In the genomic region with DNA sequence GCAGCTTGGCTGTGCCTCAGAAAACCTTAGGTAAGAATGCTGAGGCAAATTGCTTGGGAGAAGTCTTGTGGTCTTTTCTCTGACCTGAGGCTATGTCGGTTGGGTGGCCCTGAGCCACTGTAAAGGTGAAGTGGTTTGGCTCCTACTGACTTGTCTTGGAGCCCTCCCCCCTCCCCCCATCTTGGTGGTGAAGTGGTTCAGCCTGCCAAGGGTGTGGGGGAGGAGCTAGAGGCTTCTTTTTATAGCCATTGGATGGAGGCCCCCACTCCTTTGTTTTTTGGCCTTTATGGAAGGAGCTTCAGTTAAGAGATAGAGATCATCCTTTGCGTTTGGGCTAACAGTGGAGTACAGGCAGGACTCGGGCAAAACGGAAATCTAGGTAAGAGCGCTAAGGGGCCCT, we compare ENCODE assay signal across 8 mouse cellular contexts. TPM values are rescaled to one million over a fixed set of nuclear protein-coding genes. Genes with fewer than 3 reads are reported as not detected.
DNase-seq lines count a peak whose midpoint lies in the region; ATAC-seq lines count a peak whose summit lies in the region.

A gene (plus strand): TSS at position 280 of the 400 bp plus-strand sequence.

- H3K9me3 ChIP-seq in kidney, embryonic 14.5 days (ENCODE audit: control insufficient read depth, low read length) = no peaks in the 10 kb centered on the region
- no peaks in the 10 kb centered on the region for H3K9me3 ChIP-seq in forebrain, embryonic 16.5 days (ENCODE audit: control insufficient read depth, low read length)
- H3K9me3 ChIP-seq in stomach, embryonic 15.5 days = no peaks in the 10 kb centered on the region

- no peak for ATAC-seq in kidney, embryonic 14.5 days (ENCODE audit: low FRiP score, low TSS enrichment)
- no peak for ATAC-seq in forebrain, embryonic 16.5 days
- ATAC-seq in stomach, embryonic 15.5 days (ENCODE audit: insufficient read depth, low FRiP score, low read depth) = no peak

- peak within 1 kb of the TSS; percentile 51 for H3K4me2 ChIP-seq in kidney, embryonic 14.5 days (replicated peaks; ENCODE audit: low read depth, low read length)
- peak within 1 kb of the TSS; percentile 75 for H3K4me2 ChIP-seq in forebrain, embryonic 16.5 days (ENCODE audit: low read length)
- peak within 1 kb of the TSS; percentile 58 for H3K4me2 ChIP-seq in stomach, embryonic 15.5 days

- DNase-seq in kidney, postnatal 10 days = no peak
- DNase-seq in WW6 (ENCODE audit: low read depth, low spot score) = peak; percentile 74
- DNase-seq in liver = peak; percentile 68
- no peak for DNase-seq in spleen, postnatal 4 days (ENCODE audit: low spot score in 2 of 2)
- no peak for DNase-seq in cerebellum, adult 18-20 months

- 55% methylated on average over 5 of the region's 5 CpGs for WGBS in kidney, embryonic 14.5 days
- 54% methylated on average over 5 of the region's 5 CpGs for WGBS in forebrain, embryonic 16.5 days
- 48% methylated on average over 5 of the region's 5 CpGs for WGBS in stomach, embryonic 15.5 days

- 0 out of 2 replicates have a peak, but pooled peaks cover 6% of the 10 kb centered on the region for H3K4me1 ChIP-seq in kidney, embryonic 14.5 days (ENCODE audit: control insufficient read depth, insufficient read depth, low read length)
- peaks cover 20% of the 10 kb centered on the region for H3K4me1 ChIP-seq in forebrain, embryonic 16.5 days (replicated peaks; ENCODE audit: control insufficient read depth, insufficient read depth, low read length)
- peaks cover 10% of the 10 kb centered on the region; the same call in 1 of the 2 replicates for H3K4me1 ChIP-seq in stomach, embryonic 15.5 days

- H3K36me3 ChIP-seq in kidney, embryonic 14.5 days (ENCODE audit: control insufficient read depth, insufficient read depth, low read length) = no peaks in the 10 kb centered on the region
- no peaks in the 10 kb centered on the region for H3K36me3 ChIP-seq in forebrain, embryonic 16.5 days (ENCODE audit: control insufficient read depth, insufficient read depth)
- H3K36me3 ChIP-seq in stomach, embryonic 15.5 days = no peaks in the 10 kb centered on the region

- peak within 1 kb of the TSS; percentile 71 for H3K4me3 ChIP-seq in kidney, embryonic 14.5 days (ENCODE audit: low read length)
- peak within 1 kb of the TSS; percentile 69 for H3K4me3 ChIP-seq in forebrain, embryonic 16.5 days (replicated peaks; ENCODE audit: low read length)
- H3K4me3 ChIP-seq in stomach, embryonic 15.5 days (replicated peaks) = peak within 1 kb of the TSS; percentile 85

- no peak within 1 kb of the TSS for H3K27ac ChIP-seq in kidney, embryonic 14.5 days (ENCODE audit: low read depth, low read length)
- no peak within 1 kb of the TSS for H3K27ac ChIP-seq in forebrain, embryonic 16.5 days (ENCODE audit: low read length)
- H3K27ac ChIP-seq in stomach, embryonic 15.5 days = peak within 1 kb of the TSS; percentile 37; the same call in 1 of the 2 replicates

- peak within 1 kb of the TSS; percentile 73; the same call in 1 of the 2 replicates for H3K9ac ChIP-seq in kidney, embryonic 14.5 days (ENCODE audit: low read depth, low read length)
- no peak within 1 kb of the TSS for H3K9ac ChIP-seq in forebrain, embryonic 16.5 days (replicated peaks; ENCODE audit: low read depth, low read length)
- no peak within 1 kb of the TSS for H3K9ac ChIP-seq in stomach, embryonic 15.5 days

- no peaks in the 10 kb centered on the region for H3K27me3 ChIP-seq in kidney, embryonic 14.5 days (ENCODE audit: control insufficient read depth, insufficient read depth, low read length)
- H3K27me3 ChIP-seq in forebrain, embryonic 16.5 days (replicated peaks; ENCODE audit: control insufficient read depth, insufficient read depth, low read length) = no peaks in the 10 kb centered on the region
- H3K27me3 ChIP-seq in stomach, embryonic 15.5 days (replicated peaks) = no peaks in the 10 kb centered on the region

RNA-seq across cellular contexts. Expression of the gene that starts here (rescaled TPM):
- polyA plus RNA-seq in kidney, embryonic 14.5 days (2014; fragmentation: Nextera tagmentation; extraction: Ambion mirVana) = 15.3 and 16.1 TPM in 2 replicates
- polyA plus RNA-seq in forebrain, embryonic 16.5 days (2015; fragmentation: Nextera tagmentation; extraction: Ambion mirVana) = 67.4 and 70.5 TPM in 2 replicates
- 16.4 and 18.7 TPM in 2 replicates for polyA plus RNA-seq in stomach, embryonic 15.5 days (2015; fragmentation: Nextera tagmentation; extraction: Ambion mirVana)

Comparison
In these comparisons a context has a peak if more than half of its experiments do, and no peak if none do; other contexts are left out.
1. DNase-seq: peak in WW6 (single experiment) and liver (single experiment); none in kidney, postnatal 10 days (single experiment), spleen, postnatal 4 days (0 of 2) and cerebellum, adult 18-20 months (0 of 2).
2. Peak in every context shown above with its lines, with median percentiles within 50 percentile points of each other: H3K4me2 ChIP-seq and H3K4me3 ChIP-seq.